In the genomic region with DNA sequence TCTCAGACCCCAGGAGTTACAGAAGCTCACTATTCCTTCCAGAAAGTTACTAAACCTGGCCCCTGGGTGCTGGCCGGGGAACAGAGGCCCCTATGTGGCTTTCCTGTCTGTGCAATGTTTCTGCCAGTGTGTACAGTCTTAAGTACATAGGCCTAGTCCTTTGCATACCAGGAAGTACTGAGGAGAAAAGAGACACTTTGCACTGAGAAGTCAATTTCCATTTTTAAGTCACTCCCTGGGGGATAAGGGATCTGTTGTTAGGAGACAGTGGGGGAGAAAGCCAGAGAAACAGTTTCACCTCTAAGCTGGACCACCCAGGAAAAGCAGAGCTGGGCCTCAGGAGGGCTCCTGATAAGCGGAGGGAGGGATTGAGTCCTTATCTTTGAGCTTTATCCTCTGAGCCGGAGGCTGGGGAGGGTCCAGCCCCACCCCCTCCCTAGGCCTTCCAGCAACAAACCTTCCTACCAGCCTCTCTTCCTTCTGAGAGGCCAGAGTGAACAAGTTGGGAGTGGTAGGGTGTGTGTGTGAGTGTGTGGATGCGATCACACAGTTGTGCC, we compare ENCODE assay signal across 9 mouse cellular contexts.
DNase-seq lines count a peak whose midpoint lies in the region; ATAC-seq lines count a peak whose summit lies in the region.
"Had no signal": no experiment of that assay in that cellular context is flagged by ENCODE, and none has a peak within 500 bp of the region (broad histone marks: within the 10 kb centered on the region; RNA-seq: fewer than 3 reads in every experiment).

No protein-coding gene starts in this region.

- no peak overlapping the region for H3K9ac ChIP-seq in forebrain, embryonic 14.5 days (ENCODE audit: low read length)
- no peak overlapping the region for H3K9ac ChIP-seq in lung, embryonic 15.5 days
- no peak overlapping the region for H3K9ac ChIP-seq in embryonic facial prominence, embryonic 15.5 days

- H3K36me3 ChIP-seq in forebrain, embryonic 10.5 days (replicated peaks), result peaks cover 19% of the 10 kb centered on the region
- peaks cover 14% of the 10 kb centered on the region for H3K36me3 ChIP-seq in forebrain, embryonic 14.5 days (ENCODE audit: control insufficient read depth, insufficient read depth, low read length)
- H3K36me3 ChIP-seq in lung, embryonic 15.5 days, result peaks cover 17% of the 10 kb centered on the region; the same call in 1 of the 2 replicates
- H3K36me3 ChIP-seq in embryonic facial prominence, embryonic 15.5 days, result peaks cover 31% of the 10 kb centered on the region
- peaks cover 8% of the 10 kb centered on the region for H3K36me3 ChIP-seq in megakaryocyte, embryonic 14.5 days (replicated peaks; ENCODE audit: low read length)

- H3K27me3 ChIP-seq in forebrain, embryonic 10.5 days (ENCODE audit: poor library complexity, severe bottlenecking), result 0 out of 2 replicates have a peak, but pooled peaks cover 4% of the 10 kb centered on the region
- H3K27me3 ChIP-seq in forebrain, embryonic 14.5 days (replicated peaks; ENCODE audit: control insufficient read depth, insufficient read depth, low read length), result no peaks in the 10 kb centered on the region
- no peaks in the 10 kb centered on the region for H3K27me3 ChIP-seq in lung, embryonic 15.5 days
- no peaks in the 10 kb centered on the region for H3K27me3 ChIP-seq in embryonic facial prominence, embryonic 15.5 days
- H3K27me3 ChIP-seq in megakaryocyte, embryonic 14.5 days (replicated peaks), result peaks cover 15% of the 10 kb centered on the region

- no peak for DNase-seq in forebrain, embryonic 10.5 days (ENCODE audit: extremely low spot score, low spot score)
- DNase-seq in forebrain, embryonic 14.5 days (ENCODE audit: low spot score), result no peak
- DNase-seq in lung, postnatal 25 days (ENCODE audit: low spot score), result no peak
- DNase-seq in layer of hippocampus, postnatal 10 days (ENCODE audit: low spot score in 2 of 2), result no peak
- no peak for DNase-seq in embryo, embryonic 10.5 days (ENCODE audit: low spot score)
- DNase-seq: adrenal gland, adult 2 months had no signal

- H3K4me2 ChIP-seq in forebrain, embryonic 14.5 days (ENCODE audit: low read length), result no peak overlapping the region
- no peak overlapping the region; the same call in 1 of the 2 replicates for H3K4me2 ChIP-seq in lung, embryonic 15.5 days
- no peak overlapping the region for H3K4me2 ChIP-seq in embryonic facial prominence, embryonic 15.5 days (replicated peaks)

- WGBS in forebrain, embryonic 10.5 days, result 14% methylated on average over 4 of the region's 4 CpGs
- WGBS in forebrain, embryonic 14.5 days, result 22% methylated on average over 4 of the region's 4 CpGs
- 19% methylated on average over 4 of the region's 4 CpGs for WGBS in lung, embryonic 15.5 days
- 44% methylated on average over 4 of the region's 4 CpGs for WGBS in embryonic facial prominence, embryonic 15.5 days

- no peak overlapping the region for H3K4me3 ChIP-seq in forebrain, embryonic 10.5 days
- no peak overlapping the region for H3K4me3 ChIP-seq in forebrain, embryonic 14.5 days (ENCODE audit: low read depth, low read length)
- H3K4me3 ChIP-seq in lung, embryonic 15.5 days, result no peak overlapping the region
- H3K4me3 ChIP-seq in embryonic facial prominence, embryonic 15.5 days (replicated peaks), result no peak overlapping the region
- H3K4me3 ChIP-seq in megakaryocyte, embryonic 14.5 days (replicated peaks), result peak overlapping the region; percentile 47

- H3K9me3 ChIP-seq in forebrain, embryonic 10.5 days, result no peaks in the 10 kb centered on the region
- H3K9me3 ChIP-seq in forebrain, embryonic 14.5 days (replicated peaks; ENCODE audit: control insufficient read depth, low read length), result no peaks in the 10 kb centered on the region
- no peaks in the 10 kb centered on the region for H3K9me3 ChIP-seq in lung, embryonic 15.5 days
- H3K9me3 ChIP-seq in embryonic facial prominence, embryonic 15.5 days (replicated peaks), result no peaks in the 10 kb centered on the region
- no peaks in the 10 kb centered on the region for H3K9me3 ChIP-seq in megakaryocyte, embryonic 14.5 days

- ATAC-seq in forebrain, embryonic 14.5 days, result no peak
- peak; percentile 37; the same call in 1 of the 2 replicates for ATAC-seq in lung, embryonic 15.5 days (ENCODE audit: borderline replicate concordance, extremely low read depth, low FRiP score, low TSS enrichment)
- ATAC-seq in embryonic facial prominence, embryonic 15.5 days (ENCODE audit: insufficient number of reproducible peaks, low FRiP score, low TSS enrichment, low read depth), result no peak

- H3K4me1 ChIP-seq in forebrain, embryonic 10.5 days, result peaks cover 27% of the 10 kb centered on the region
- H3K4me1 ChIP-seq in forebrain, embryonic 14.5 days (ENCODE audit: control insufficient read depth, insufficient read depth, low read length), result no peaks in the 10 kb centered on the region
- H3K4me1 ChIP-seq in lung, embryonic 15.5 days, result peaks cover 32% of the 10 kb centered on the region
- H3K4me1 ChIP-seq in embryonic facial prominence, embryonic 15.5 days, result peaks cover 26% of the 10 kb centered on the region
- H3K4me1 ChIP-seq in megakaryocyte, embryonic 14.5 days, result peaks cover 57% of the 10 kb centered on the region

- H3K27ac ChIP-seq in forebrain, embryonic 10.5 days, result 0 out of 2 replicates have a peak overlapping the region, but pooled peaks have one; percentile 11
- no peak overlapping the region for H3K27ac ChIP-seq in forebrain, embryonic 14.5 days (ENCODE audit: low read depth, low read length)
- peak overlapping the region; percentile 81 for H3K27ac ChIP-seq in lung, embryonic 15.5 days
- H3K27ac ChIP-seq in embryonic facial prominence, embryonic 15.5 days (replicated peaks), result peak overlapping the region; percentile 61
